8 mouse cellular contexts compared by ENCODE assay signal in the genomic region with DNA sequence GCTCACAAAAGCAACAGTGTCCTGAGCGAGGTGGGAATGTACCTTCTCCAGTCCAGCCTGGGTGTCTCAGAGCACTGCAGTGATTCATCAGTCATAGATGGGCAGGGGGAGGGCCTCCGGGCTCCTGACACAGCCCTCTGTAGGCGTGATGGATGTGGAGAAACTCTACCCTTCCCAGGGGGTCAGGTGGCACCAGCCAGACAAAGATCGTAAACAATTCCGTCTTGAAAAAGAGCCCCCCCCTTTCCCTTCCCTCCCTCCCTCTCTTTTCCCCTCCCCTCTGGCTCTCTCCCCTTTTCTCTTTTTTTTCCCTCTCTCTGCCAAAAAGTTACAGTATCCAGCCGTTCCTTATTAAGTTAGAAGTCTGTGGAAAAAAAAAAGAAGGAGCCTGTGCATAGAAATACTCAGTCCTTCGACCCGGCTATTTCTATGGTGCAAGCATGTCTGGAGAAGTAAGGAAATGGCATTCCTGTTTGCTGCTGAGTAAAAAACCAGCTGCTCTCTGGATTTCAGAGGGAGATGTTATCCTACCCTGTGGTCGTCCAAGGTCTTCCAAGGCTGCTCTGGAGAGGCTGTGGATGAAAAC. TPM values are rescaled to one million over a fixed set of nuclear protein-coding genes. Genes with fewer than 3 reads are reported as not detected.
DNase-seq lines count a peak whose midpoint lies in the region; ATAC-seq lines count a peak whose summit lies in the region.

No protein-coding gene starts in this region.

- intact Hi-C loops in left cerebral cortex, postnatal 14 days (cut with DNase I), result no loop called here
- intact Hi-C loops in left cerebral cortex, postnatal 4 days (cut with DNase I), result no loop called here

- DNase-seq in kidney, postnatal 25 days, result no peak
- peak; percentile 76 for DNase-seq in embryonic facial prominence, embryonic 10.5 days (ENCODE audit: low spot score)
- DNase-seq in left cerebral cortex, postnatal 14 days (ENCODE audit: low spot score in 2 of 2), result no peak
- DNase-seq in testis, postnatal 14 days (ENCODE audit: low spot score), result no peak
- no peak for DNase-seq in left cerebral cortex, postnatal 4 days

- H3K27ac ChIP-seq in kidney, embryonic 15.5 days, result peak overlapping the region; percentile 95
- H3K27ac ChIP-seq in embryonic facial prominence, embryonic 10.5 days (replicated peaks), result peak overlapping the region; percentile 82
- 0 out of 2 replicates have a peak overlapping the region, but pooled peaks have one; percentile 23 for H3K27ac ChIP-seq in hindbrain, embryonic 13.5 days
- peak overlapping the region; percentile 72 for H3K27ac ChIP-seq in neural tube, embryonic 13.5 days (replicated peaks)

- H3K4me1 ChIP-seq in kidney, embryonic 15.5 days, result peaks cover 42% of the 10 kb centered on the region
- H3K4me1 ChIP-seq in embryonic facial prominence, embryonic 10.5 days, result peaks cover 51% of the 10 kb centered on the region
- peaks cover 17% of the 10 kb centered on the region for H3K4me1 ChIP-seq in hindbrain, embryonic 13.5 days (replicated peaks)
- peaks cover 16% of the 10 kb centered on the region for H3K4me1 ChIP-seq in neural tube, embryonic 13.5 days (replicated peaks)

- peak overlapping the region; percentile 42 for H3K4me2 ChIP-seq in kidney, embryonic 15.5 days
- H3K4me2 ChIP-seq in hindbrain, embryonic 13.5 days, result peak overlapping the region; percentile 15; the same call in 1 of the 2 replicates
- 0 out of 2 replicates have a peak overlapping the region, but pooled peaks have one; percentile 11 for H3K4me2 ChIP-seq in neural tube, embryonic 13.5 days

- H3K9ac ChIP-seq in kidney, embryonic 15.5 days, result no peak overlapping the region
- H3K9ac ChIP-seq in hindbrain, embryonic 13.5 days, result no peak overlapping the region
- H3K9ac ChIP-seq in neural tube, embryonic 13.5 days, result no peak overlapping the region; the same call in 1 of the 2 replicates

- H3K9me3 ChIP-seq in kidney, embryonic 15.5 days (replicated peaks), result peaks cover 2% of the 10 kb centered on the region; the same call in 1 of the 2 replicates
- H3K9me3 ChIP-seq in embryonic facial prominence, embryonic 10.5 days, result peaks cover 7% of the 10 kb centered on the region; the same call in 1 of the 2 replicates
- H3K9me3 ChIP-seq in hindbrain, embryonic 13.5 days, result no peaks in the 10 kb centered on the region
- H3K9me3 ChIP-seq in neural tube, embryonic 13.5 days, result peaks cover 5% of the 10 kb centered on the region; the same call in 1 of the 2 replicates

- peak; percentile 93 for ATAC-seq in kidney, embryonic 15.5 days (replicated peaks; ENCODE audit: low FRiP score)
- peak; percentile 43; the same call in 1 of the 2 replicates for ATAC-seq in hindbrain, embryonic 13.5 days (ENCODE audit: low FRiP score)
- peak; percentile 74; the same call in 1 of the 2 replicates for ATAC-seq in neural tube, embryonic 13.5 days (ENCODE audit: low read depth)

- no peak overlapping the region for H3K4me3 ChIP-seq in kidney, embryonic 15.5 days (replicated peaks)
- peak overlapping the region; percentile 17 for H3K4me3 ChIP-seq in embryonic facial prominence, embryonic 10.5 days
- H3K4me3 ChIP-seq in hindbrain, embryonic 13.5 days, result no peak overlapping the region
- no peak overlapping the region for H3K4me3 ChIP-seq in neural tube, embryonic 13.5 days

- WGBS in kidney, embryonic 15.5 days, result 3% methylated on average over 9 of the region's 9 CpGs
- 18% methylated on average over 9 of the region's 9 CpGs for WGBS in embryonic facial prominence, embryonic 10.5 days
- WGBS in hindbrain, embryonic 13.5 days, result 15% methylated on average over 9 of the region's 9 CpGs
- 19% methylated on average over 9 of the region's 9 CpGs for WGBS in neural tube, embryonic 13.5 days

- no peaks in the 10 kb centered on the region for H3K27me3 ChIP-seq in kidney, embryonic 15.5 days
- H3K27me3 ChIP-seq in embryonic facial prominence, embryonic 10.5 days (replicated peaks; ENCODE audit: low read depth, poor library complexity, severe bottlenecking), result no peaks in the 10 kb centered on the region
- no peaks in the 10 kb centered on the region for H3K27me3 ChIP-seq in hindbrain, embryonic 13.5 days
- no peaks in the 10 kb centered on the region; the same call in 1 of the 2 replicates for H3K27me3 ChIP-seq in neural tube, embryonic 13.5 days

- no peaks in the 10 kb centered on the region for H3K36me3 ChIP-seq in kidney, embryonic 15.5 days
- H3K36me3 ChIP-seq in embryonic facial prominence, embryonic 10.5 days (replicated peaks), result no peaks in the 10 kb centered on the region
- H3K36me3 ChIP-seq in hindbrain, embryonic 13.5 days, result no peaks in the 10 kb centered on the region
- H3K36me3 ChIP-seq in neural tube, embryonic 13.5 days, result no peaks in the 10 kb centered on the region

RNA-seq across cellular contexts. Expression of a gene that starts 49.2 kb away (rescaled TPM):
- 94.2 and 102 TPM in 2 replicates for polyA plus RNA-seq in kidney, embryonic 15.5 days (2015; fragmentation: Nextera tagmentation; extraction: Ambion mirVana)
- polyA plus RNA-seq in embryonic facial prominence, embryonic 10.5 days (2016; fragmentation: Nextera tagmentation; extraction: Ambion mirVana), result 77.9 and 78.3 TPM in 2 replicates
- 17.0 and 19.1 TPM in 2 replicates for polyA plus RNA-seq in hindbrain, embryonic 13.5 days (2015; fragmentation: Nextera tagmentation; extraction: Ambion mirVana)
- 19.3 and 29.9 TPM in 2 replicates for polyA plus RNA-seq in neural tube, embryonic 13.5 days (2015; fragmentation: Nextera tagmentation; extraction: Ambion mirVana)
- total RNA-seq in left cerebral cortex, postnatal 14 days (2021), result 10 to 100 TPM in 1 of 2 experiments, 1 to 10 TPM in 1; 9.1 to 11.2 TPM
- total RNA-seq in left cerebral cortex, postnatal 4 days (2021), result 10 to 100 TPM; 13.0 to 14.4 TPM

Comparison
In these comparisons a context has a peak if more than half of its experiments do, and no peak if none do; other contexts are left out.
1. ATAC-seq: peak in every context shown above with its lines; median percentile 93 in kidney, embryonic 15.5 days; 74 in neural tube, embryonic 13.5 days; 43 in hindbrain, embryonic 13.5 days.
2. H3K27ac ChIP-seq: peak in every context shown above with its lines; median percentile 95 in kidney, embryonic 15.5 days; 82 in embryonic facial prominence, embryonic 10.5 days; 72 in neural tube, embryonic 13.5 days; 23 in hindbrain, embryonic 13.5 days.